Mouse (Mus musculus): Measurements from ENCODE around the gene Lair1. TPM values are rescaled to one million over a fixed set of nuclear protein-coding genes. Genes with fewer than 3 reads are reported as not detected.

Lair1 gene
- polyA plus RNA-seq (2014; fragmentation: Illumina TruSeq; extraction: RNeasy Lipid Tissue Mini Kit (QIAGEN cat#74804); ENCODE audit: low read depth, low replicate concordance), result 10.2 TPM

GRCm38 (mm10) chr7:4063013-4063412 lies at the start of gene Lair1:
Lair1 (minus strand) TSS chr7:4063204.

Other genes with a start within 250 kb of the Lair1 start
- gene Gm15448, start 237.5 kb downstream of the Lair1 start, polyA plus RNA-seq (2014; fragmentation: Illumina TruSeq; extraction: RNeasy Lipid Tissue Mini Kit (QIAGEN cat#74804); ENCODE audit: low read depth, low replicate concordance), result 0.35 TPM
- 1.6 TPM for gene Pira2, start 218.2 kb downstream of the Lair1 start, polyA plus RNA-seq (2014; fragmentation: Illumina TruSeq; extraction: RNeasy Lipid Tissue Mini Kit (QIAGEN cat#74804); ENCODE audit: low read depth, low replicate concordance)
- 0.28 TPM for gene Gm14548, start 165.1 kb downstream of the Lair1 start, polyA plus RNA-seq (2014; fragmentation: Illumina TruSeq; extraction: RNeasy Lipid Tissue Mini Kit (QIAGEN cat#74804); ENCODE audit: low read depth, low replicate concordance)
- gene Lilra6, start 147.7 kb downstream of the Lair1 start, polyA plus RNA-seq (2014; fragmentation: Illumina TruSeq; extraction: RNeasy Lipid Tissue Mini Kit (QIAGEN cat#74804); ENCODE audit: low read depth, low replicate concordance), result 0.50 TPM
- 5.6 TPM for gene Ttyh1, start 56.2 kb upstream of the Lair1 start, polyA plus RNA-seq (2014; fragmentation: Illumina TruSeq; extraction: RNeasy Lipid Tissue Mini Kit (QIAGEN cat#74804); ENCODE audit: low read depth, low replicate concordance)
- 48.4 TPM for gene Leng8, start 73.8 kb upstream of the Lair1 start, polyA plus RNA-seq (2014; fragmentation: Illumina TruSeq; extraction: RNeasy Lipid Tissue Mini Kit (QIAGEN cat#74804); ENCODE audit: low read depth, low replicate concordance)
- 4.1 TPM for gene Leng9, start 87.2 kb upstream of the Lair1 start, polyA plus RNA-seq (2014; fragmentation: Illumina TruSeq; extraction: RNeasy Lipid Tissue Mini Kit (QIAGEN cat#74804); ENCODE audit: low read depth, low replicate concordance)
- gene Cdc42ep5, start 101.7 kb upstream of the Lair1 start, polyA plus RNA-seq (2014; fragmentation: Illumina TruSeq; extraction: RNeasy Lipid Tissue Mini Kit (QIAGEN cat#74804); ENCODE audit: low read depth, low replicate concordance), result 4.9 TPM
- 2.7 TPM for gene Lilra5, start 174.6 kb upstream of the Lair1 start, polyA plus RNA-seq (2014; fragmentation: Illumina TruSeq; extraction: RNeasy Lipid Tissue Mini Kit (QIAGEN cat#74804); ENCODE audit: low read depth, low replicate concordance)

All from sigmoid colon, adult 10 weeks (tissue).